ENCODE assay signal across 8 mouse cellular contexts in genomic region chr1:75662141-75662990, GRCm38 (mm10).
A peak's percentile ranks its signal among the peaks of the same experiment; 100 is the strongest.
DNase-seq lines count a peak whose midpoint lies in the region; ATAC-seq and TF ChIP-seq lines count a peak whose summit lies in the region.

No protein-coding gene starts in this region.

- peak; percentile 87 for ATAC-seq in lung, embryonic 15.5 days (ENCODE audit: borderline replicate concordance, extremely low read depth, low FRiP score, low TSS enrichment)
- 0 out of 2 replicates have a peak, but pooled peaks have one; percentile 8 for ATAC-seq in forebrain, postnatal 0 days
- ATAC-seq in stomach, embryonic 15.5 days (ENCODE audit: insufficient read depth, low FRiP score, low read depth) = peak; percentile 53; the same call in 1 of the 2 replicates

- H3K27me3 ChIP-seq in lung, embryonic 15.5 days = no peaks in the 10 kb centered on the region; the same call in 1 of the 2 replicates
- no peaks in the 10 kb centered on the region for H3K27me3 ChIP-seq in forebrain, postnatal 0 days (ENCODE audit: insufficient read depth, low read length)
- H3K27me3 ChIP-seq in limb, embryonic 10.5 days (ENCODE audit: low read depth, poor library complexity, severe bottlenecking) = peaks cover 11% of the 10 kb centered on the region
- H3K27me3 ChIP-seq in stomach, embryonic 15.5 days (replicated peaks) = no peaks in the 10 kb centered on the region

- no peaks in the 10 kb centered on the region for H3K9me3 ChIP-seq in lung, embryonic 15.5 days
- H3K9me3 ChIP-seq in forebrain, postnatal 0 days (ENCODE audit: low read length) = no peaks in the 10 kb centered on the region
- H3K9me3 ChIP-seq in limb, embryonic 10.5 days (replicated peaks) = no peaks in the 10 kb centered on the region; the same call in 1 of the 2 replicates
- H3K9me3 ChIP-seq in stomach, embryonic 15.5 days = 0 out of 2 replicates have a peak, but pooled peaks cover 3% of the 10 kb centered on the region

- H3K4me2 ChIP-seq in lung, embryonic 15.5 days = peak overlapping the region; percentile 40
- no peak overlapping the region for H3K4me2 ChIP-seq in forebrain, postnatal 0 days (ENCODE audit: low read depth)
- H3K4me2 ChIP-seq in stomach, embryonic 15.5 days = peak overlapping the region; percentile 38

- peaks cover 14% of the 10 kb centered on the region for H3K4me1 ChIP-seq in lung, embryonic 15.5 days
- no peaks in the 10 kb centered on the region for H3K4me1 ChIP-seq in forebrain, postnatal 0 days (ENCODE audit: insufficient read depth)
- H3K4me1 ChIP-seq in limb, embryonic 10.5 days = peaks cover 29% of the 10 kb centered on the region
- H3K4me1 ChIP-seq in stomach, embryonic 15.5 days = peaks cover 4% of the 10 kb centered on the region

- TF ChIP-seq CTCF in forebrain, postnatal 0 days (IDR thresholded peaks at IDR 0.05; ENCODE audit: low read depth) = no peak

- WGBS in lung, embryonic 15.5 days = 8% methylated on average over 17 of the region's 17 CpGs
- WGBS in forebrain, postnatal 0 days = 21% methylated on average over 17 of the region's 17 CpGs
- 12% methylated on average over 17 of the region's 17 CpGs for WGBS in limb, embryonic 10.5 days
- 11% methylated on average over 17 of the region's 17 CpGs for WGBS in stomach, embryonic 15.5 days

- no peak overlapping the region for H3K4me3 ChIP-seq in lung, embryonic 15.5 days
- H3K4me3 ChIP-seq in forebrain, postnatal 0 days (ENCODE audit: low read depth, low read length) = no peak overlapping the region
- H3K4me3 ChIP-seq in limb, embryonic 10.5 days = peak overlapping the region; percentile 25
- H3K4me3 ChIP-seq in stomach, embryonic 15.5 days (replicated peaks) = no peak overlapping the region

- no peak overlapping the region for H3K27ac ChIP-seq in lung, embryonic 15.5 days
- no peak overlapping the region for H3K27ac ChIP-seq in forebrain, postnatal 0 days (ENCODE audit: low read depth, low read length)
- peak overlapping the region; percentile 70 for H3K27ac ChIP-seq in limb, embryonic 10.5 days
- H3K27ac ChIP-seq in stomach, embryonic 15.5 days = no peak overlapping the region; the same call in 1 of the 2 replicates

- no peak for DNase-seq in lung, postnatal 25 days (ENCODE audit: low spot score)
- DNase-seq in forebrain, postnatal 0 days = no peak
- DNase-seq in limb, embryonic 10.5 days (ENCODE audit: low spot score) = peak; percentile 68
- no peak for DNase-seq in left cerebral cortex, adult 11 months (ENCODE audit: low spot score)
- DNase-seq in adrenal gland, postnatal 36 days = no peak
- no peak for DNase-seq in right cerebral cortex, postnatal 14 days

- H3K36me3 ChIP-seq in lung, embryonic 15.5 days = no peaks in the 10 kb centered on the region
- H3K36me3 ChIP-seq in forebrain, postnatal 0 days (ENCODE audit: insufficient read depth) = no peaks in the 10 kb centered on the region
- H3K36me3 ChIP-seq in limb, embryonic 10.5 days = no peaks in the 10 kb centered on the region
- H3K36me3 ChIP-seq in stomach, embryonic 15.5 days = no peaks in the 10 kb centered on the region

- H3K9ac ChIP-seq in lung, embryonic 15.5 days = no peak overlapping the region
- H3K9ac ChIP-seq in forebrain, postnatal 0 days = no peak overlapping the region
- no peak overlapping the region for H3K9ac ChIP-seq in stomach, embryonic 15.5 days

Comparison
In these comparisons a context has a peak if more than half of its experiments do, and no peak if none do; other contexts are left out.
1. ATAC-seq: peak in every context shown above with its lines; median percentile 87 in lung, embryonic 15.5 days; 53 in stomach, embryonic 15.5 days; 8 in forebrain, postnatal 0 days.